Mouse (Mus musculus) forelimb bud, embryonic 11.5 days (tissue): ENCODE results near the gene Kalrn.
A peak's percentile ranks its signal among the peaks of the same experiment; 100 is the strongest.

ENCODE experiments used
- DNase-seq: peaks from one replicate; pipeline ENCODE4 v3.0.0-alpha.2; 2012; ENCODE audit warnings: low read depth, low spot score

Kalrn gene

DNA sequence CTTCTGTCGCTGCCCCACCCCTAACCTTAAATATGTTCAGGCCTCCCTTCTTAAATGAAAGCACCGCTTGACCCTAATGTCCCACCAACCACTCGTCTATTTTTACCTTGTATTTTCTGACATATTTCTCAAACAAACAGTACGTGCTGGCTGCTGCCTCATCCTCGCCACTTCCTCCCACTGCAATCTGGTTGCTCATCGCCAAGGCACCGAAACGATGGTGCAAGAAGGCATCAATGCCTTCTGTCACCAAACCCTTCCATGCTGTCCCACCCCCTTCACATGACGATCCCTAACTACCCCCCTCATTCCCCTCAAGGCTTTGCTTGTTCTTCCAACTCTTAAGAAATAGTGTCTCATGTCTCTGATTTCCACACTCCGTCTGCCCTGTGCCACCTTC lies 69.1 kb downstream of the Kalrn start:
- DNase-seq: no peak

- DNase-seq: no peak
Observed at GRCm38 (mm10) chr16:34502110-34502509, 71.2 kb downstream of the Kalrn start.

DNA sequence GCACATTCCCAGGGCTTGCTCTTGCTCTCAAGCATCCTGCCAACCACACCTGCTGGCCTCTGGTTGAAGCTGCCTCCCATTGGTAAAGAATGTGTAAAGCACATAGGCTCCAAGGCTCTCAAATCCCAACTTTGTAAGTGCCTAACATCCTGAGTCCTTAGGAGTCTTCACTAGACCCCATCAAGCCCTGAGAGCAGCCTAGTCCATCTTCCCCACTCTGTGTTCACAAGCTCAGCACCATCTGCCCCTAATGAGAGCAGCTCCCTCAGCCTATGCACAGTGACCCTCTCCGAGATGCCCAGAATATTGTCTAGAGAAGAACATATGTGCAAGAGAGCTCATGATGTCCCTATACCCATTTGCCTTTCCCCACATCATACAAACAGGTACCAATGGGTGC lies 78.6 kb downstream of the Kalrn start:
- DNase-seq: no peak

- DNase-seq: no peak
Observed at GRCm38 (mm10) chr16:34493914-34494313, 79.4 kb downstream of the Kalrn start.

GRCm38 (mm10) chr16:34491225-34491624 lies 82.1 kb downstream of the Kalrn start:
- DNase-seq: no peak

- no peak for DNase-seq
Observed at GRCm38 (mm10) chr16:34490506-34490905, 82.8 kb downstream of the Kalrn start.

DNA sequence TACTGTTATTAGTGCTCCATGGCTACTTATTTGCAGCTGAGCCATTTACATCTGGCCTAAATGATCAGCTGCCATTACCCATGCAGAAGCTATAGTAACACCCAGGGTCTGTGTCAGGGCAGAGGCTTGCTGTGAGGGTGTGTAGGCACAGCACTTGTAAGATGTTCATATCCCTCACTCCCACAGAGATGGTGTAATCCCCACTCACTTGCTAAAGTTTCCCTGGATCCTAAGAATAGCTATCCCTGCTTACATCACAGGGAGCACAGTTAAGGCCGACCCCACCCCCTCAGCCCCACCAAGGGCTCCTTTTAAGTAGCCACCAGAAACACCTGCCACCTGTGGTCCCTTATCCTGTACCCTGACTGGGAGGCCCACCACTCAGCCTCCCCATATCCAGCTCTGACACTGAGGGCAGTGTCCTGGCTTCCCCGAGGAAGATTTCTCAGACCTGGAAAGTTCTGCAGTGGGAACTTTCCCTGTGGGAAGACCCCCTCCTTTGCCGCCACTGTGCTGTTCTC lies 83.5 kb downstream of the Kalrn start:
- DNase-seq: no peak

GRCm38 (mm10) chr16:34487823-34488222 lies 85.5 kb downstream of the Kalrn start:
- no peak for DNase-seq

DNA sequence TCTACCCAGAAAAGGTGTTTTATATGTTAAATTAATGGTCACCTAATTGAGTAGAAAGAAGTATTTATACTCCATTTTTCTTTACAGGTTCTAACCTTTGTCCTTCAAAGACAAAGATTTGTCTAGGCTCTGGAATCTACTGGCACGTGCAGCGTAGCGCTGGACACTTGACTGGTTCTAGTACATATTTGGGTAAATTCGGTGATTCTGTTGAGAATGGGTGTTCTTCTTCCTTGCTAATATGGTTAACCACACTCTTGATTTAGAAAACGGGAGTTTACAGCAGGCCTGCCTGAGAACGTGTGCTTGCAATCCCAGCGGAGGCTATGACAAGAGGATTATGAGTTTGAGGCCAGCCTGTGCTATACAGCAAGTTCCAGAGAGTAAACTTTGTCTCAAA lies 86.1 kb downstream of the Kalrn start:
- no peak for DNase-seq

DNA sequence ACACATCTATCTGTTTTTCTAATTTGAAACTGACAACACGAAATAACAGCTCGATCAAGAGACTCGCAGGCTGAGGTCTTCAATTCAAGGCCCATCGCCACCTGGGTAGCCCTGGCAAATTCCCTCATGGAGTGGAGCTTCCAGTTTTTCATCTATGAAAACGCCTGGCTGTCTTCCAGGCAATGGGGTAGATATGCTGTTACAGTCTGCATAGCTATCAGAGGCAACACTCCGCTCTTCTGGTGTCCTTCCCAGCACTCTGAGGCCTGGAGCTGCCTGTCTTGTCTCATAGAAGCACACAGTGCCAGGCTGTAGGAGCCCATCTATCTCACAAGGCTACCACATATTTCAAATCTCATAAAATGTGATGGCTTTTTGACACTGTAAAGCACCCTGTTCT lies 87.8 kb downstream of the Kalrn start:
- no peak for DNase-seq

DNA sequence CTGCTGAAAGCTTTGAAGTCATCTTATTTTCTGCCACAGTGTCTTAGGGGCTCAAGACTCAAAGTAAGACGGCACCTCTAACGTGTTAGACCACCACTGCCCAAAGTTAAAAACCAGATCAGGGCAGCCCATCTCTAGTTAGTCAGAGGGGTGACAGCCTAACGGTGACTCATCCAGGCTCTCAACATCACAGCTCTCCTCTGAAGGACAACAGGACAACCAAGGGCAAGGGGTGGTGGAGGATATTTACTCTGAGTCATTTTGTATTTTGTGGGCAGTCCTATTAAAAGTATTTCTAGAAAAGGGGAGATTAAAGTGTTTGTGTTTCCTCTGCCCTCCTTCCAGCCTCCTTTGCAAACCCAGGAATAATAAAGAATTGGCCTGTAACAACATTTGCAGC lies 88.4 kb downstream of the Kalrn start:
- DNase-seq: no peak

DNA sequence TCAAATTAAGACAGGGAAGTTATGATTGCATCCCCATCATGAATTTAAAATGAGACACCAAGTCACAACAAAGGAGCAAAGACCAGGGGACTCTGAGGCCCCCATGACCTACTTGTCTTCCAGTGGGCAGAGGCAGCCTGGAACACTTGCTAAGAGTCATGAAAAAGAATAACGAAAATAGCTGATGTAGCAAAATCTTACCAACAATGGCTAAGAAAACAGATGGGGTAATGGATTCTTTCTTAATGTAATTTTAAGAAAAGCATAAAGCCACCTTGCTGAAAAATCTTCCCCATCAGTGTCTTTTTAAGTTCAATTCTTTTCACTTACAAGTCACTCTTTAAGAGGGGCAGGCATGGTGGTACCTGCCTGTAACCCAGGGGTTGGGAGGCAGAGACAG lies 89.1 kb downstream of the Kalrn start:
- DNase-seq: no peak

- peak; percentile 21 for DNase-seq
Observed at GRCm38 (mm10) chr16:34483716-34484115, 89.6 kb downstream of the Kalrn start.

GRCm38 (mm10) chr16:34474741-34475140 lies 98.6 kb downstream of the Kalrn start:
- no peak for DNase-seq

- DNase-seq: no peak
Observed at GRCm38 (mm10) chr16:34473891-34474290, 99.4 kb downstream of the Kalrn start.

GRCm38 (mm10) chr16:34471441-34471840 lies 101.9 kb downstream of the Kalrn start:
- no peak for DNase-seq

GRCm38 (mm10) chr16:34470343-34470742 lies 103.0 kb downstream of the Kalrn start:
- DNase-seq: no peak

GRCm38 (mm10) chr16:34469277-34469868 lies 104.0 kb downstream of the Kalrn start:
- peak; percentile 61 for DNase-seq

DNA sequence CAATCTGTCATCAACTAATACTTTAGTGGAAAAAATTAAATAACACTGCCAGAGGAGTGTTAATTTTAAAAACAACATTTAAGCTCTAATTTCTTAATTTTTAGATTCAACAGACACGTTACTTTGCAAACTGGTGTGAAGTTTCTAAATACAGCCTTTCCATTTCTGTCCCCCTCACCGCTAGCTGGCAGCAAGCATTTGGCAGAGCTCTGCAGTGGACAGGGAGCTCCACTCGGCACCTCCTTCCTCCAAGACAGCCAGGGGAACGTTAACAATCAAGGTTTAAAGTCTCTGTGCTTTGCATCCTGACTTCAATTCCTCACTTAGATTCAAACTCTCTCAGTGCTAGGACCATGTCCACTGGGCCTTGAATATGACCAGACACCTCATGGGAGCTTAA lies 106.7 kb downstream of the Kalrn start:
- no peak for DNase-seq

DNA sequence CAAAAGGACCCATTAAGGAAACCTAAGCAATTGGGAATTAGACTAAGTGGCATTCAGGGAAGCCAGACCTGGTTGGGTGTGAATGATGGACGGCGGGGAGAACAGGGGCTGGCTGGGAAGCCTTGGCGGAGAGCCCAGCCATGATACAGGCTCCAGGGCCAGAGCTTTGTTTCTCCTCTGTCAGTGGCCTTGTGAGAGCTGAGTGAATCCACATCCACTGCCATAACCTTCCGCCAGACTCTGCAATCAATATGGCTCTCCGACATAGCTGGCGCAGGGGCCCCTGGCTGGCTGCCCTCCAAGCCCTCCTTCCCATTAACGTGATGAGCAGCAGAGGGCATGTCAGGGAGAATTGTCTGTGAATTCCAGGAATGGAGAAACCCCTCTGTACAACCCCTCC lies 117.0 kb downstream of the Kalrn start:
- no peak for DNase-seq

- DNase-seq: peak; percentile 17
Observed at GRCm38 (mm10) chr16:34445666-34446065, 127.7 kb downstream of the Kalrn start.

DNA sequence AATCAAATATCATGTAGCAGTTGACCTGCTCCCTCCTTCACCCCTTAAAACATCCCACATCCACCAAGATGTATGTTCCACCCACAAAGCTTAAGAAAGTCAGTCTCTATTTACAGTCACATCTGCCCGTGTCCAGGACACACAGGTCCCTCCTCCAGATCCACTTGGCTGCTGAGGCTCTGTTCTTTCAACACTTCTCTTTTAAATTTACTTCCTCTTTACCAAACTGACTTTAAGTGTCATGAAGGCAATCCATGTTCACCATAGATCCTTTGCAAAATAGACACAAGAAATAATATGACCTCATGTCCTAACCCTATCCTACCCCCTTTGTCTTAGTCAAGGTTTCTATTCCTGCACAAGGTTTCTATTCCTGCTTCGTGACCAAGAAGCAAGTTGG lies 131.6 kb downstream of the Kalrn start:
- DNase-seq: no peak

DNA sequence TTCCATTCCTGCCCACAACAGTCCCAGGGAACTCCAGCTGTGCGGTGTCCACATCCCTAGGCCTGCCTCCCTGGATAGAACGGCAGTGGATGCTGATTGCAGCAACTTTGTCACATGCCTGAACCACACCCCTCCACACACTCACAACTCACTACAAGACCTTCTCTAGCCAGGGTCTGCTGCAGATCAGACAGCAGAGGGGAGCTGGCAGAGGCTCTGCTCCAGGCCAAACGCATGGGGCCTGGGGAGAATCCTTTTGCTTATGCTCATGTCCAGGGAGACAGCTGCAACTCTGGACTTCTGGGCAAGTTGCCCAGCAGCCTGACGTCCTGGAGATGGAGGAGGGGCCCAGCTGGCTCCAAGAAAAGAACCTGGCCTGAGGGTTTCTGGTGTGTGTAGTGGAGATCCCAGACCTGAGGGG lies 132.3 kb downstream of the Kalrn start:
- no peak for DNase-seq

DNA sequence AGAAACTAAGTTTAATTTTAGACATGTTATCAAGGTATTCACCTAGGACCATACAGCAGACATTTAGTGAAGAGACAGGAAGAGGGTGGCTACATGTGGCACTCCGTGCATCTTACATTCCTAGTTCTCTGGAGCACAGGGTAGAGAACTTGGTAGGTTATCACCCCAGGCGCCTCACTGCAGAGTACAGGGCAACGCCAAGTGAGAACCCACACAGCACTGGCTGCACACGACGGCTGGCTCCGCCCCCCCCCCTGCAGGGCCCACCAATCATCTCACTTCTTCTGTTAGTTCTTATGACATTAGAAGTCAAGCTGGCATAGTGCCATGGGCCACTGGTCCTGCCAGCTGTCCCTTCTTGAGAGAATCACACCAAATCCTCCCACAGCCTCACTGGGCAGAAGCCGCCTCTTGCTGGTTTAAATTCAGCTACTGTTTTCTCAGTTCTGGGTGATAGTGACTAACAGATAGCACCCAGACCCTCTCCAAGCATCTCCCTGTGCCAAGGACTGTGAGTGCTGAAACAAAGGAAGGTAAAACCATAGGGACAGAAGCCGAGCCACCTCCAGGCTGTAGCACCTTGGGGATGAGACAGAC lies 133.2 kb downstream of the Kalrn start:
- no peak for DNase-seq
